Mouse (Mus musculus): ENCODE measurements around the gene Ttll8.

The Ttll8 gene

DNA sequence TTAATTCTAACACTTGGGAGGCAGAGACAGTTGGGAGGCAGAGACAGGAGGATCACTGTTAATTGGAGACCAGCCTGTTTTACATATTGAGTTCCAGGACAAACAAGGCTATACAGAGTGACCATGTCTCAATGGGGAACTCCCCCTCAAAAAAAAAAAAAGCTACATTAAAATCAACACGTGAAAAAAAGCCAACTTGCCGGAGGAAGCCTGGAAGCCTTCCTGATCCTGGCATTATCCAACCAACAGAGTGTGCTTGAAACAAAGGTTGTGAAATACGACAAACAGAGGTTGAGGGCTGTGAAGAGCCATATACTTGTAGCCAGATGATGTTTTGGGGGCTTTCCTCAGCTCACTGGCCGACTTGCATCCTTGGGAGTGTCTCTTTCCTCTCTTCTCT, 71.4 kb downstream of the Ttll8 start:
- no peak for DNase-seq (ENCODE audit: low spot score)

DNA sequence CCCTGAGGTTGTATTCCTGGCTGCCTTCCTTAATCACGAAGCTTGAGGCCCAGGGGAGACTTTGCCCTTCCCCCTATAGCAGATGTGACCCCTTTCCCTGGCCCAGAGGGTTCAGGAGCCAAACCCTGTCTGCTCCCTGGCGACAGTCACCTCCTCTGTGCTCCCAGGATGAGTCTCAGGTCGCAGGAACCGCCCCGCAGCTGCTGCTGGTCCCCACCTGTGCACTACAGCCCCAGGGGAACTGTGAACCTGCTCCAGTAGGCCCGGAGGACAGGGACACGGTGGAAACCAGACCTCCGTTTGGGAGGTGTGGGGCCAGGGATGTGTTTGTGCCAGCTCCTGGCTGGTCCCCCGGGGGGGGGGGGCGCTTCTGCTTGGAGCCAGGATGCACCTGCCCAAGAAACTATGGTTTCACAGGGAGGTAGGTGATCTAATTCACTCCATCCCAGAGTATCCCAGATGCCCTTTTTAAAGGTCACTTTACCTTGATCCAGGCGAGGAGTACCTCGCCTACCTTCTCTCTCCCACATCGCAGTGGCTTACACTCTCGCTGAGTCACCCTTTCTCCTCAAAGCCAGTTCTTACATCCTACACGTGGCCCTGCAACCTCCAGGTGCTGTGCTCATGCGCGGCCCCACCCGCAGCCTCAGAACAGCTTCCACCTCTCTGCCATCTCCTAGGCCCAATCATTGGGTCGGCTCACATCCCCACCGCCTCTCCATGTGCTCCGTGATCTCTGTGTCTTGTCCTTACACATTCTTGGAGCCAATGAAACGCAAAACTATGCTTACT, 72.8 kb downstream of the Ttll8 start:
- DNase-seq (ENCODE audit: low spot score): no peak

DNA sequence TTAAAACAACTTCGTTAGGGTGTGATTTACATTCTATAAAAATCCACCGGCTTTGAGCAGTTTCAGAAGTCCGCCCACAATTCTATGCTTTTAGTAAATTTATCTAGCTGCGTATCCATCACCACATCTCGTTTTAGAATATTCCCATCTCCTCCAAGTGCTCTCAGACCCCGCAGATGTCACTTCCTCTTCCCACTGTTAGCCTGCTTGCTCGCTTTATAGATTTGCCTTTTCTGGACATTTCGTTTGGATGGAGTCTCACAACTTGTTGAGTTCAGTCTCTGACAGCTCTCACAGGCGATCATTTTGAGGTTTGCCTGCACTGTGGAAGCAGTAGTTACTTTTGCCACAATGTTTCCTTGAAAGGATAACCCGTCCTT, 77.2 kb downstream of the Ttll8 start:
- no peak for DNase-seq (ENCODE audit: low spot score)

DNA sequence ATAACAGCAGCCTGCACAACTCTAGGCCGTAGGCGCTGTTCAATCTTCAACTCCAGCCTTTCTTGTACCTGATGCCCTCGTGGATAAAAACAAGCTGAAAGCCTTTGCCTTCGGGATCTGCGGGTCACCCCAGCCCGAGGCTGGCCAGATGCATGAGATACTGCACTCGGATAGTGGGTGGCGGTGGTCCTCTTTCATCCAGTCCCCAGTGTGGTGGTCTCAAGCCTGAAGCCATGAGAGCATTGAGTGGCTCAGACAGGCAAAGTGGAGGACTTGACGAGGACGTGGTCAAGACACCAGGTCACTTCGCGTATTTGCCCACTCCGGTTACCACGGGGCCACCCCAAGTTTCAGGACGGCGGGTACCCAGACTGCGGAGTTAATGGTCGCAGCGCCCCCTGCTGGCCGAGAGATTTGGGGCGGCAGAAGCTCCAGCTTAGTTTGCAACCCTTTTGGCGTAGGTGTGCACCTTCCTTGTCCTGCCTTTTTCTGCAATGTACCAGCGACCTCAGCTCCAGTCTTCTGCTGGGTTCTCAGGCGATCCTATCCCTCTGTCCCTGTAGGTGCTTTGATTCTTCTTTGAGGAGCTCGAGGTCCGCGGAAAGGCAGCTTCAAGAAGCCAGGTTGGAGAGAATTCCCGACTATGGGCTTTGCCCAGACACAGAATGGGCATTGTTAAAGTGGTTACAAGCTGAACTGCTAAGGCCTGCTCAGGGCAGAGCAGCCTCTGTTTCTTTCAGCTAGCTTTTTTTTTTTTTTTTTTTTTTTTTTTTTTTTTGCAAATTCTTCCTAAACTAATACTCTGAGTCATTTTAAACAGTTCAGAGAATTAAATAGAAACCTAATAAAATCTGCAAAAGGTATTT, 77.8 kb downstream of the Ttll8 start:
- peak; percentile 75 for DNase-seq (ENCODE audit: low spot score)

DNA sequence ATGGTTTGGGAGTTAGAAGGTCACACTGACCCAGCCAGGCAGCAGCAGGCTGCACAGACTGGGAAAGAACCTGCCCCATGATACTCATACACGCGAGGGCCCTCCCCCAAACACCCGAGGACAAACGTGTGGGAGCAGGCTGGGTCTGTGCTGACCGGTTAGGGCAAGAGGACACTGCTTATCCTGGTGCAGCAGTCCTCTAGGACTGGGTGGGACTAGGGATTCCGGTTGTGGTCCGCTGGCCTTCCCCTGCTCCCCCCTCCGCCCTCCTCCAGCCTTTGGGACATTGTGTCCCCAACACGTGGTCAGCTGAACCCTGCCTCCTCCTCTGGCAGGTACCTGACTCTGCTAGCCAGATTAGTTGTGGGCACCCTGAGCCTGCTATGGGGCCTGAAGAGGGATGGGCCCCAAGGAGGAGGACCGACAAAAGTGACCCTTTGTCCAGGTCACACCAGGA, 78.6 kb downstream of the Ttll8 start:
- no peak for DNase-seq (ENCODE audit: low spot score)

DNA sequence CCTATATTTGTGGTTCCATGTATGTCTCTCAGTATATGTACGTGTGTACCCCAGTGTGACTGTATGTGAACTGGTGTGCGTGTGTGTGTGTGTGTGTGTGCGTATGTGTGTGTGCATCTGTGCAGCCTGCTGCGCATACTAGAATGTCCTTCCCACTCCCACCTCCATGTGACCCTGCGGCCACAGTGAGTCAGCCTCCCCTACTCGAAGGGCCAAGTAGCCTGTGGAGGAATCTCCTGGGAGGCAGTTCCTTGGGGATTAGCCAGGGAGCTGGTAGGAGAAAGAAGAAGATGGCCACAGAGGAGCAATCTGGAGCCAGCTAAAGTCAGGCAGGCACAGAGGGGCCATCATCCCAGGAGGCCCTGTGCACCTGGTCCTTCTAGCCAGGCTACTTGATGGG, 79.7 kb downstream of the Ttll8 start:
- DNase-seq (ENCODE audit: low spot score): no peak

DNA sequence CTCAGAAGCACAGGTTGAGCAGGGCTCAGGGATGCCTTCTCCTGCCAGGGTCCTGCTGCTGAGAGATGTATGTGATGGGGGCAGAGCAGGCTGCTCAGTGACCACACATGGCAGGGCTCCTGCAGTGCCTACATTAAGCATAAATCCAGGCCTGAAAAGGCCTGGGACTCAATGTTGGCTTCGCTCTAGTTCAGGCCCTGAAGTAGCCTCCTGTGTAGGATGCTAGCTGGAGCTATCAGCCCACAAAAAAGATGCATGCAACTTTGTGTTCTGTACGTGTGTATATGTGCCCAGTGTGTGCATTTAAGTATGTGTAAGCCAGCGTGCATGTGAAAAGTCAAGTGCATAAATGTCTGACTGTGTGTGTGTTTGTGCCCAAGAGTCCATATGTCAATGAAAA, 80.2 kb downstream of the Ttll8 start:
- no peak for DNase-seq (ENCODE audit: low spot score)

DNA sequence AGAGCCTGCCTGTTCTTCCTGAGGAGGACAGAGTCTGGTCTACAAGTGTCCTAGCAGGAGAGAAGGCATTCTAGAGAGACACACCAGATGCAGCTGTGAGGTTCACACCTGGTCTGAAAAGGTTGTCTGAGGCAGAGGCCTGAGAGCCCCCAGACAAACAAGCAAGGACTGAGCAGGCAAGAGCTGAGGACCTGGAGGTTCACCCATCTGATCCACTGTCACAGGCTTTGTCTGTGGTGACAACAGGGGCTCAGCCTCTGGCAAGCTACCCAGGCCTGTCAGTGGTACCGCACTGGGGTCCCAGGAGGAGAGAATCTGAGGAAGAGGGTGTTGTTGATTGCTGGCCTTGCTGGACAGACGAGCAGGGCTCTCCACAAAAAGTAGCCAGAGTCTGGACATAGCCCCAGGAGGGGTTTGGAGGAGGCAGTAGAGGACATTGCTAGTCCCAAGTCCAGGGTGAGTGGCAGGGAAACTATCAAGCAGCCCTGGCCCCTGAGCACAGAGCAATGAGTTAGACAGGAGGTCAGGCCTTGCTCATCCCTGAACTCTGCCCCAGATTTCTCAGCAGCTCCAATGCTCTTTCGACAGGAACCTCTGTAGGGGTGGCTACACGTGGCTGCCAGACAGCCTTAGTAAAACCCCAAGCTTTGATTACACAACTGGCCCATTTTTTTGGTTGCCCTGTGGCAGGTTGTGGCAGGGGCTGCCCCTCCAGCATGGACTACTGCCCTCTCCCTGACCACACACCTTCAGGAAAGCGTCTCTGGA, 83.6 kb downstream of the Ttll8 start:
- no peak for DNase-seq (ENCODE audit: low spot score)

DNA sequence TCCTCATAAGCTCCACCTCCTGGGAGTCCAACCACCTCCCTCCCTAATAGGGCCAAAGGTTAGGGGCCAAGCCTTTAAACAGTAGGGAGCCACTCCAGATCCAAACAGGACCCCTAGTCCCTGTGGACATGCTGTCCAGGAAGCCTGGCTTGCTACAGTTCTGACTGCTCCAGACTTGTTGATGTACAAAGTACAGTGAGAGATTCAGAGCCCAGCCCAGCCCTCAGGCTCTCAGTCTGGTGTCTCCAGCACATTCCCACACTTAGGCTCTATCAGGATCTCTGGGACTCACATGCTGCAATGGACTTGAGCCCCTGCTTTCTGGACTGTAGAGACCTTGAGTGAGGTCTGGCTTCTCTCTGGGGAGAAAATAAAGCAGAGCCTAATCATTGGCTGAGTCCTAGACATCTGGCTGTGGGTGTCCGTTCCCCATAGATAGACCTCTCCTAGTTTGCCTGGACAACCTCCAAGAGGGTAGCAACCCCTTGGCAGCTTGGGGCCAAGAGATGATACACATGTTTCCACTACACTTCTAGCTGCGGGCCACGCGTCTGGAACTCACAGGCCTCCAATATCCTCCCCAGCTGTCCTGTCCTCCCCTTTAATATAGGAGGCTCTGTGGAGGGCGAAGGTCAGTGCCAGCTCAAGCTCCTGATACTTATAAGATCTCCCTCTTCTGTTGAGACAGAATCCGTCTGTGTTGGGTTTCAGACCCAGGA, 86.0 kb downstream of the Ttll8 start:
- DNase-seq (ENCODE audit: low spot score): no peak

DNA sequence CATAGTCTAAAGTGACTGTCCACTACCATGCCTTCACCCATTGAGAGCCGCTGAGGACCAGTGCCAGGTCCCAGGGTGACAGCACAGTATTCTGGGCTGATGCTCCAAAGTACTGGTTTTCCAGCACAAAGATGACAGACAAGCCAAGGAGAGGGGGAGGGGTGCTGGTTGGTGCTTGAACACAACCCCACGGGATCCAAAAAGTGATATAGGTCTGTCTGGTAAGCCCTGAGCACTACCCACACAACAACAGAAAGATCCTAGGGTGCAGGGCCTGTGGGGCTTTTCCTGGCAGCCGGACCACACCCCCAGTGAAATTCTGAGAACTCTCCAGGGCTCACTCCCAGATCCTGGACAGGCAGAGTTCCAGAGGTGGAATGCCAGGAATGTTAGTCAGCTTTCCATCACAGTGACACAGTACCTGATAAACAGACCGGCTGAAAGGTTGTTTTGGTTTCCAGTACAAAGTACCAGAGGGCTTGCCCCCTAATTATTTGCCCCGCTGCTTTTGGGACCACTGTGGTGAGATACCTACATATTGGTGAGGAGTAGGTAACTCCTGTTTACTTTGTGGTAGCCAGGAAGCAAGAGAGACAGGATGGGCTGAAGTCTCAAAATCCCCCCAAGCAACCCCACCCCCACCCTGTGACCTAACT, 86.7 kb downstream of the Ttll8 start:
- no peak for DNase-seq (ENCODE audit: low spot score)

DNA sequence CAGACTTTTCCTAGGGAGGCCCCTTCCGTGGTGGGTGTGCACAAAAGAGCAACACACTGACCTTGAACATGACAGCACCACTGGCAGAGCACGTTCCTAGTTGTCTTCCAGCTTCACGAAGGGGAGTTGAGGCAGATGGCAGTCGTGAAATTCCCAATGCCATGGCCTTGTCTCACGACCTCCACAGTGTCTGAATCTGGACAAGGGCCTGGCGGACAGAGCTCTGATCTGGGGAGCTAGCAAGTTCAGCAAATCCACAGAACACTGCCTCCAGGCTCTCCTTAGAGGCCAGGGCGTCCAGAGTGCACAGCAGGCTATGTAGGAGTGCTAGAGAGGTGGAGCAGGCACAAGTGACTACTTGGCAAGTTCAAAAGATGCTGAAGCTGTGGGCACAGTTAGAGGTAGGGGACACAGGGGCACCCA, 87.3 kb downstream of the Ttll8 start:
- DNase-seq (ENCODE audit: low spot score): no peak

DNA sequence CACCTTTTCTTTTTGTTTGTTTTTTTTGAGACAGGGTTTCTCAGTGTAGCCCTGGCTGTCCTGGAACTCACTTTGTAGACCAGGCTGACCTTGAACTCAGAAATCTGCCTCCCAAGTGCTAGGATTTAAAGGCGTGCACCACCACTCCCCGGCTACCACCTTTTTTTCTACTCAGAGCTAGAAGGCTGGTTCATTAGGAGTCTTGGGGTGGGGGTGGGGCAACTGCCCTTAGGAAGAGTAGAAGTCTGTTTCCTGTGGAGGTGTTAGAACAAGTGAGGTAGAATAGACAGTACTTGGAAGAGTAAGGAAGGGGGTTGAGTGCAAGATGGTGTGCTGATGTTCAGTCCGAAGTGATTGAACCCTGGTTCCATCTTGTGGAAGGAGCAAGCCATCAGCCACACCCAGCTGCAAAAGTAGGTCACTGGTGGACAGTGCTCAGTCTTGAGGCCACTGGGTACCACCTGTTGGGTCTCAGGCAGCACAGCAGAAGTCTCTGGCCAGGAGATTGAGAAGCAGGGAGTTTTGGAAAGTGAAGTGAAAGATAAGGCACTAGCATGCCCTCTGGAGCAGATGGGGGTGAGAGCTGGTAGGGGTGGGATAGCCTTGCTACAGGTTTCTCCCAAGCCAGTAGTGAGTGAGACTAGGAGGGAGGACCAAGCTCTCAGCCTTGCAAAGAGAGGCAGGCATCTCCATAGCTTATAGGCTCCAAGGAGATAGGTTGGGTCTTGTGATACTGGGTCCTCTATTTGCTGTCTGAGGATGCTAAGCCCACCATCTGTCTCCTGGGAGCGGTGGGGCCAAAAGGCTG, 88.1 kb downstream of the Ttll8 start:
- DNase-seq (ENCODE audit: low spot score): no peak

DNA sequence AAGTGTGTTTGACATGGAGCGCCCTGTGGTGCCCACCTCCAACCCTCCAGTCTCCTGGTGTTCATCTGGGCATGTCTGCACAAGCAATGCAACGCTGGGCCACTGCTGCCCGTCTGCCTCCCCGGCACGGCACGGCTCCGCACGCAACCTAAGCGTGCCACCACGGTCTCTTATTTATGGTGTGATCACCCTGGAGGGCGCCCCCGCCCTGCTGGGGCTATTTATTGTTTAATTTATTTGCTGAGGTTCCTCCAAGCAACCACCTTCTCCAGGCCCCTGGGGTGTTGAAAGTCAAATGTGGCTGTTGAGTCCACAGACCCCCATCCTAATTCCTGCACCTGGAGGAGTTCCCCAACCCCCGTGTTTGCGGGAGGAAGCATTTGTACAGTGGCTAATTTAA, 89.2 kb downstream of the Ttll8 start:
- DNase-seq (ENCODE audit: low spot score): no peak

DNA sequence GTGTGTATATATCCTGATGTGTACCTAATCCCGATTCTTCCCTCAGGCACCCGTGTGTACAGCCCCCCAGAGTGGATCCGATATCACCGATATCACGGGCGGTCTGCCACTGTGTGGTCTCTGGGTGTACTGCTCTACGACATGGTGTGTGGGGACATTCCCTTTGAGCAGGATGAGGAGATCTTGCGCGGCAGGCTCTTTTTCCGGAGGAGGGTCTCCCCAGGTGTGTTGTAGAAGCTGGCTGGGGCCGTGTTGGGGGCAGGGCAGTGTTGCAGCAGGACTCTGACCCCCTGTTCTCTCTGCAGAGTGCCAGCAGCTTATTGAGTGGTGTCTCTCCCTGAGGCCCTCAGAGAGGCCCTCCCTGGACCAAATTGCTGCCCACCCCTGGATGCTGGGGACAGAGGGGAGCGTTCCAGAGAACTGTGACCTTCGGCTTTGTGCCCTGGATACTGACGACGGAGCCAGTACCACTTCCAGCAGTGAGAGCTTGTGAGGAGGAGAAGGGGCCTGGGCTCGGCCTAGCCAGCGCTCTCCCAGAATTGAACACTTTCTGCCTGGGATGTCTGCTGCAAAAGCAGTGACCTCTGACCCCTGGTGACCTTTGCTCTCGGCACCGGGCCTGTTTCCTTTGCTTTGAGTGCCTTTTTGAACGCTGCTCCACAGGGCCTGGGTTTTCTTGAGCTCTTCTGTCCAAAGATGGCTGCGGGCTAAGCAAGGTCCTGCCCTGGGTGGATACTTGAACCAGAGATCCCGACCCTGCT, 89.8 kb downstream of the Ttll8 start:
- no peak for DNase-seq (ENCODE audit: low spot score)

DNA sequence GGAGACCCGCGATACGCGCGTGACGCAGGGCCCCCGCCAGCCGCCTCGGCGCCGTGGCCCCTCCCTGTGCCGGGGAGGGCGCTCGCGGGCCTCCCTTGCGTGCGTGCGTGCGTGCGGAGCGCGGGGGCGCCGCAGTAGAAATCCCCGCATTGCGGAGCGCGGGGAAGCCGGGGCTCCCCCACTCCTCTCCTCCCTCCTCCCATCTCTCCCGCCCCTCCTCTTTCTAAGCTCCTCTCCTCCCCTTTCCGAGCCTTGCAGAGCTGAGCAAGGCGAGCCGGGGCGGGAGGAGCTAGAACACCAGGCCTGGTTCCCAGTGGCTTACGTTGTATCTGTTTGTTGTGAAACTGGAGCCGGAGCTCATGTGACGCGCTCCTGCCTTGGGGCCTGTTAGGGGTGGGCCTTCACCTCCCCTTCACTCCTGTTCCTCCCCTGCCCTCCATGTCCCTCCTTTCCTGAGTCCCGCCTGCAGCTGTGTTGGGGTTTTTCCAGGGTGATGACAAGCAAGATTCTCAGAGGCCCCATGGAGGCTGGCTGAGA, 90.5 kb downstream of the Ttll8 start:
- peak; percentile 85 for DNase-seq (ENCODE audit: low spot score)

DNA sequence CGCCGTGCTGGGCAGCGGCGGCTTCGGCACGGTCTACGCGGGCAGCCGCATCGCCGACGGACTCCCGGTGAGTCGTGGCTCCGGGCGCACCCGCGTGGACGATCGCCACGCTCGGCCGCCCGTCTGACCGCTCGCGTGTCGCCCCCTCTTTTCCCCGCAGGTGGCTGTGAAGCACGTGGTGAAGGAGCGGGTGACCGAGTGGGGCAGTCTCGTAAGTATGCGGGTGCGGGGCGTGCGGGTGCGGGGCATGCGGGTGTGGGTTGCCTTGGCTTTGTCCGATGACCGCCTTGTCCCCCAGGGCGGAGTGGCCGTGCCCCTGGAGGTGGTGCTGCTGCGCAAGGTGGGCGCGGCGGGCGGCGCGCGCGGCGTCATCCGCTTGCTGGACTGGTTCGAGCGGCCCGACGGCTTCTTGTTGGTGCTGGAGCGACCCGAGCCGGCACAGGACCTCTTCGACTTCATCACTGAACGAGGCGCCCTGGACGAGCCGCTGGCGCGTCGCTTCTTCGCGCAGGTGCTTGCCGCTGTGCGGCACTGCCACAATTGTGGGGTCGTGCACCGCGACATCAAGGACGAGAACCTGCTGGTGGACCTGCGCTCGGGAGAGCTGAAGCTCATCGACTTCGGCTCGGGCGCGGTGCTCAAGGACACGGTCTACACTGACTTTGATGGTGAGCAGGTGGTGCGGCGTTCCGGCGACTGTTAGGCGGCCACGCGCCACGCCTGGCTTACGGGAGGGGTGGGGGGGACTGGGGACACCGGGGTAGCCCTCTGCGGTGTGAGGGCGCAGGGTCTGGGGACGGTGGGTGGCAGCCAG, 91.1 kb downstream of the Ttll8 start:
- peak; percentile 53 for DNase-seq (ENCODE audit: low spot score)

DNA sequence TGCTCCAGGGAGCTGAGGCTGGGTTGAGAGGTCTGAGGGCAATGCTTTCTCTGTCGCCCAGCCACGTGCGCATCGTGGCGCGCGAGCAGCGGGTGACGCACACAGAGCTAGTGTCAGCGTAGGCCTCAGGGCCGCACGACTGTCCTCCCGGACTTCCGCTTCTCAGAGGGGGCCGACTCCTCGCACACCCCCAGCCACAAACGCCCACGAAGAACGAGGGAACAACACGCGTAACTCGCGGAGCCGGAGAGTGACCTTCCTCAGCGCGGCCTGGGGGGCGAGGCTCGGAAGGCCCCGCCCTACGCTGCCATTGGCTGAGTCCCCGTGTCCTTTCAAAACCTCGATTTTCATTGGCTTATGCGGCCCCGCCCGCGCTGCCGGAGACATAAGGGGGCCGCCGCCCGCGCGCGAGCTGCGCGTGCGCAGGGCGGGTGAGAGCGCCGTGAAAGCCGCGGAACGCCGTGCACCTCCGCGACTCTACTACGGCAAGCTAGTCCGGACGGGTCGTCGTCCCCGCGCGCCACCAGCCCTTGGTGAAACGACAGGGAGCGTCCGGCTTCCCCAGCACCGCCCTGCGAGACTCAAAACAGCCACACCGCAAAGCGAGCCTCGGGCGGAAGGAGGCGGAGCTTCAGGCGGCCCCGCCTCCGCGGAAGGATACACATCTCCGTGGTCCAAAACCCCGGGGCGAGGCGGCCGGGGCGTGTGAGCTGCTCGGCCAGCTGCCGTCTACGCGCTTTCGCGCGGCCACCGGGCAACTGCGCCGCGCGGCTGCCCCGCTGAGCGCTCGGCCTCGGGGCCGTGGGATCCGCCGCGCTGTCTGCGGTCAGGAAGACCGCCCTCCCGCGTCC, 92.2 kb downstream of the Ttll8 start, which contains the start of gene Pim3:
Pim3 (plus strand) TSS at position 415 of the 851 bp plus-strand sequence.
- peak; percentile 95 for DNase-seq (ENCODE audit: low spot score)
